Mouse (Mus musculus) left cerebral cortex, postnatal 36 days (tissue): ENCODE measurements around the gene Anxa6. TPM values are rescaled to one million over a fixed set of nuclear protein-coding genes. Genes with fewer than 3 reads are reported as not detected.

ENCODE experiments used
- DNase-seq, 2 experiments: peaks; one replicate each; pipeline ENCODE4 v3.0.0; 2021 to 2022; ENCODE audit warnings: low spot score in 2 of 2, mixed read lengths in 1 of 2
- intact Hi-C: fragments of 180-260 bp; cut with DNase I; formaldehyde crosslinking; loops from one replicate; pipeline ENCODE4 v1.15.1; 2025
- total RNA-seq, 2 experiments: library from RNA; stranded (reverse); gene quantifications; 2 replicates each; pipeline ENCODE4 v1.2.3; 2021

The Anxa6 gene
- total RNA-seq, 2 experiments from 2014 or later, result 87.1 to 88.9 TPM

DNA sequence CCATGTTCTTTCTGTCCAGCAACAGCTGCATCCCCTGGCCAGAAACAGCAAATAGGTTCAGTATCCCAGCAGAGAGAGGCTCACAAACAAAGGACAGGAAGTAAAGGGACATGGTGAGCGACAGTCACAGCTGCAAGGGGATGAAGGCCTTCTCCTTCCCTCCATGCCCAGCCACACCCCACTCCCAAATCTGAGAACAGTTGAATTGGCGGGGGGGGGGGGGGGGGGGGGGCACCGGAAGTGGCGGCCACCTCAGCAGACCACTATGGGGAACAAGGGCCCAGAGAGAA lies 1.3 kb downstream of the Anxa6 start:
- intact Hi-C loops, result no loop called here
- no peak for DNase-seq

DNA sequence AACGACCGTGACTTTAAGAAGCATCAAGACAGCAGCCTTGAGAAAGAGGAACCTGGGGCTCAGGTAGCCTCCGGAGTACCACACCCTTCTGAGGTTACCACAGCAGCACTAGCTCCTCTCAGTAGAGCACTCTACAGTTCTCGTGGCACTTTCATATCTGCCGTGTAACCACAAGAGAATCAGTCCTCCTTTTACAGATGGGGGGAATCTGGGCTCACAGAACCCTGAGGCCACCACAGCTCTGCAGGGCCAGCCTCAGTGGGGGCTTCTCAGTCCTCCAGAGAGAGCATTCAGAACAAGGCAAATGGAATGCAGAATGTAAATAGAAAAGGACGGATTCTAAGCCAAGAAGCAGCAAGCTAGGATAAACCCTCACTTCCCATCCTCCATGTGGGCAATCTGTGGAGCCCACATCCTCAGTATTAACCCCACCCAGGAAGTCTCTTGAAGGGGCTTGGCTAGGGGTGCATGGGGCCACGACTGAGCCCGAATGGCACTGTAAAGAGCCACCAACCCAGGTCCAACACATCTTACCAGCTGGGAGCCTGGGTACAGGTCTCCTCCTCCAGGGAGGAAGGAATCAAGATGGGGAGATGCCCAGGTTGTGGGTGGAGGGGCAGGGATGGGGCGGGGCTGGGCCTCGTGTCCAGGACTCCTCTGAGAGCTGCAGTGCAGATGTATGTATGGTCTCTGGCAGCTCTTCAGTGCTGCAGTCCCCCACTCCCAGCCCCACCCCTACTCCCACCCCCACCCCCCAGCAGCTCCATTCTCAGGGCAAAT lies 1.8 kb downstream of the Anxa6 start:
- intact Hi-C loops, result no loop called here
- DNase-seq, result no peak

DNA sequence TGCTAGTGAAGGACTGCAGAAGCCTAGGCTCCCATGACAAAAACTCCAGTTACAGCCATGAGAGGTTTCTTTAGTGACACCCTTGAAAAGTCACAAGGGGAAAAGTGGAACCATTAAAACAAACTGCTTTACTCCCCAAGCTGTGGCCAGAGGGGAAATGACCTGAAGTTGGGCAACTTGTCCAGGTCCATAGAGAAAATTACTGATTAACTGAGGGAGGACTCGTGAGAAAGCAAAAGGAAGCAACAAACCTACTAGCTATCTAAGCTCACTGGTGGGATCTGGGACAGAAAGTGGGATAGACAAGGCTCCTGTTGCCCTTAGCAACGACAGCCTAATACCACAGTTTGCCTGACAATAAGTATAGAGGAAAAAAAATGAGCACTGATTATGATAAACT lies 4.7 kb downstream of the Anxa6 start:
- no peak for DNase-seq
- intact Hi-C loops, result no loop called here

DNA sequence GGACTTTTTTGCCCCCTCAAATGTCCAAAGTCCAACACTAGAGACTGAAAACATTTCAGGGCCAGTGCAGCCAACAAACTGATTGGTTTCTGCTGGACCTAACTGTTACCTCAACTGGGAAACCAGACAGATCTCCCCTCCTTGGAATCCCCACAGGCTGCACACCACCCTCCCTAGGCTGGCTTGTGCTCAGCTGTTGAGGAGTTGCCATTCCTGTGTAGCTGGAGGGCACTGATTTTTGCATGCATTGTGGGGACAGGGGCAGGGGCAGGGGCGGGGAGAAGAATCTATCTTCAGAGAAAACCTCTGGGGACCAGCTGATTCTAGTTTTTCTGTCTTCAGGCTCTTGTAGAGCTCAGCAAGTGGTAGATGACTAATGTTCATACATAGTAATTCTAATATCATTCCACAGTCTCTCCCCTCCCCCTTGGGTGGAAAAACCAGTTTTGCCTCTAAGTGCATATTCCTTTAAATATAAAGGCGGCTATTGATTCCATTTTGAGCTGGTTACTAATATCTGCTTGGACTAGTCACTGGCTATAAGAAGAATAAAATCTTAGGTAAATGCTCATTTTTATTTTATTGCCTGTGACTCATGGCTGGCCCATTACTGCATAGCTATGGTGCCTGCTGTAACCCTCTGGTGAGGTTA lies 5.9 kb downstream of the Anxa6 start:
- intact Hi-C loops, result no loop called here
- DNase-seq, result no peak

DNA sequence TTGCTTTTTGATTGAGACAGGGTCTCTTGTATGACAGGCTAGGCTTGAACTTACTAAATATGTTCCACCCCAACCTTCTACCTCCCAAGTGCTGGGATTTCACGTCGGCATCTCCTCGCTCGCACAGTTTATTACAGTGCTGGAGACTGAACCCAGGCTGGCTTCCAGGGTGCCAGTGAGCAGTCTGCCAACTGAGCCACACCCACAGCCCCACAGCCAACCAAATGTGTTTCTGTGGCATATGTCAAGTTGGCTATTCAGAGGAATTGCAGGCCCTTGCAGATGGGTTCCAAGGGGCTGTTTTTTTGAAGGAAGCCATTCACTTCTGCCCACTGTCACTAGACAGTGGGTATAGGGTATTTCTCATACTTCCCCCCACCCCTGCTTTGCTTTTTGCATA lies 7.3 kb downstream of the Anxa6 start:
- intact Hi-C loops, result no loop called here
- DNase-seq, result no peak

DNA sequence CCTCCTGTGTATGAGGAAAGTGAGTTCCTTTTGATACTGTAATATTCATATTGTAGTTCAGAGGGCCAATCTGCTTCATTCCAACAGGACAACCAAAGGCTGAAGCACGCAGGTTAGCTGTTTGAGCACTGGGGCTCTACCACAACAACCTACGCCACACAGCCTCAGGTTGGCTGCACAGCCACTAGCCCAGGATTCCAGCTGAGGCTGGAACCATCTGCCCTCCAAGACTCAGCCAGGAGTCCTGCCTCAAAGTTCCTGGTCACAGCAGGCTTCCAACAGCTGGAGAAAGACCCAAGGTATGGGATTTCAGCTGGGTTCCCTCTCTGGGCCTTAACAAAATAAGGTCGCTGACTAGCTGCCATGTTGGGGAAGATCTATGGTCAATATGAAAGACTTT lies 9.7 kb downstream of the Anxa6 start:
- DNase-seq, result no peak
- intact Hi-C loops, result no loop called here

DNA sequence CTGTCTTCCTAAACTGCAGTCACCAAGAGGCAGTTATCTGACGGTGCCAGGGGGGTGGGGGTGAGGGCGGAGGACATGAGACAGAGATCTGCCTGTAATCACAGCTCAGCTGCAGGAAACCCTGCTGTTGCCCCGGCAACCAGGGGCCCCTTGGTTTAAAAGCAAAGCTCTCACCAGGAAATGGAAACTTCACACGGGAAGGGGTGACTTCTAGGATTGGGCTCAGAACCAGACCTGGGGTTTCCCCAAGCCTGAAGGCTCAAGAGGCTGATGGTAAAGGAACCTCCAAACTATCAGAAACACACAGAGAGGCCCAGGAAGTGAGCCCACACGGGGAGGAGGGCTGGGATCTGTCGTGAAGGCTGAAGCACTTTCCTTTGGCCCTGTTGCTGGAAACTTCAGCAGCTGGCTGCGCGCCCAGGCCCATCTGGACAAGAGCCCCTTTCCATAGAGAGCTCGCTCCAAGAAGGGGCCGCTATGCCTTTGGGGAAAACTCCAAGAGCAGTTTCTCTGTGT lies 10.1 kb downstream of the Anxa6 start:
- intact Hi-C loops, result no loop called here
- DNase-seq, result peak; percentile 49 to 56

DNA sequence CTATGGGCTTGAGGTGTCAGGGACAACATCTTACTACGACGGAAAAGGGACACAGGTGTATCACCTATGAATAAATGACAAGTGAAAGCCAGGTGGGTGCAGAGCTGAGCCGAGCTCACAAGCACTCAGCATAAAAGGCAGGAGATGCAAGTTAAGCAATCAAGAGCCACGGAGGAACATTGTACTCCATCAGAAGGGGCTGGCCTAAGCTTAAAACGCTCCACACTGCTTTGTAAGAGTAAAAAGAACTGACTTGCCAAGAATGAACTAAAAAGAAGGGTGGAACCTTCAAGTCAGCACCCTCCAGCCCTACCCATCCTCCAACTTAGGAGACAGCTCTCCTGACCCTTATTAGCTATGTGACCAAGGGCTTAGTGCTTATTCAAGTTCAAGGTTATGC lies 10.7 kb downstream of the Anxa6 start:
- intact Hi-C loops, result no loop called here
- DNase-seq, result no peak

DNA sequence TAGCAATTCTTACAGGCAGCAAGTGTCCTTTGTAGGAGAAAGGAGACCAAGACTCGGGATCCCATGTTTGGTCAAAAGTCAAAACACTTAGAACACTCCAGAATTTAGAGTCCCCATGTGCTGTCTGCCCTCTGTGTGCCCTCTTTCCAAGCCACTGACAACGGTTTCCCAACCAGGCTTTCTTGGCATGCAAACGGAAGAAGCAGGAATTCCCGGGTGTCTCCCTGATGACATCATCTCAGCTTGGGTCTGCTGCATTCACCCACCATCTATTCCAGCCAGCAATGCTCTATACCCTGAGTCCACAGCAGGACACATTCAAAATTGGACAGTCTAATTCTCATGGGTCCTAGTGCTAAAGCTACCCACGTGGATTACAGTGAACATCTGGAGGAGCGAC lies 11.4 kb downstream of the Anxa6 start:
- no peak for DNase-seq
- intact Hi-C loops, result no loop called here

DNA sequence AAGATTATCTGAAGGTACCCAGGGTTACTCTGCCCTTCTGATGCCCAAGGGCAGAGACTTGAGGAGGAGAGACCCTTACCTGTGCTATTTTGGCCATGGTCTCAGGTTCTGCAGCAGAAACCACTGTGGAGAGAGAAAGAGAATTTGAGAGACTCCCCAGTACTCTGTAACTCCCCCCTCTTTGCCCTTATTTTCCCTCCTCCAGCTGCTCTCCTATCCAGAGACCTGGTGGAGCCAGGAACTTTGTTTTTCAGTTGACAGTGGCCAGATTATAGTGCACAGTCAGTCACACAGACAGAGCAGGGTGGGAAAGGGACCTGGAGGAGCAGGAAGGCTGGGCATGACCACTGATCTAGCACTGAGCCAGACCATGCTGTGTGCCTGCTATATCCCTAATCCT lies 11.8 kb downstream of the Anxa6 start:
- DNase-seq, result no peak
- intact Hi-C loops, result no loop called here

DNA sequence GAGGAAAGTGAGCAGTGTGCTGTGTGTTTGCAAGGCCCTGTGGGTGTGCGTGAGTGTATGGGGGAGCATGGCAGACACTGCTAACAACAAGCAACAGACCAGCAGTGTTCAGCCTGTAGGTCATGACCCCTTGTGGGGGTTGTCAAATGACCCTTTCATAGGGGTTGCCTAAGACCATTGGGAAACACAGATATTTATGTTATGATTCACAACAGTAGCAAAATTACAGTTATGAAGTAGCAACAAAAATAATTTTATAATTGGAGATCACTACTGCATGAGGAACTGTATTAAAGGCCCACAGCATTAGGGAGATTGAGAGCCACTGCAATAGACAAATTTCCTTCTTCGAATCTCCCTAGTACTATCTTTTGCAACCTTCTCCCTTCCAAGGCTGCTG lies 13.5 kb downstream of the Anxa6 start:
- DNase-seq, result no peak
- intact Hi-C loops, result no loop called here

DNA sequence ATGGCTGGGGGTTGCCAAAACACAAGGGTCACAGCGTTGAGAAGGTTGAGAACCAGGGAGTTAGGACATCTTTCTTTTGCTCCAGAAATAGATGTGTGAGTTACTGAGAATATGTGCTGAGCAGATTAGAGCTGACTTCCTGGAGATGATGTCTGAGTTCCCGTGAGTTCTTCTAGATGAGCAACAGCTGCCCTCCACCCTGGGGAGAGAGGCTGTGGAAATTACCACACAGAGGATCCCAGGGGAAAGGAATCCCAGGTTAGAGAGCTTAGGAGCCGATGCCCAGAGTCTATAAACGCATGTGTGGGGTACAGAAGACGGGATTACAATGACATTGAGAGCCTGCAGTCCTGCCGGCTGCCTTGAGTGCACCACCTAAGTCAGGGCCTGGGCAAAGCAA lies 15.2 kb downstream of the Anxa6 start:
- intact Hi-C loops, result no loop called here
- no peak for DNase-seq

DNA sequence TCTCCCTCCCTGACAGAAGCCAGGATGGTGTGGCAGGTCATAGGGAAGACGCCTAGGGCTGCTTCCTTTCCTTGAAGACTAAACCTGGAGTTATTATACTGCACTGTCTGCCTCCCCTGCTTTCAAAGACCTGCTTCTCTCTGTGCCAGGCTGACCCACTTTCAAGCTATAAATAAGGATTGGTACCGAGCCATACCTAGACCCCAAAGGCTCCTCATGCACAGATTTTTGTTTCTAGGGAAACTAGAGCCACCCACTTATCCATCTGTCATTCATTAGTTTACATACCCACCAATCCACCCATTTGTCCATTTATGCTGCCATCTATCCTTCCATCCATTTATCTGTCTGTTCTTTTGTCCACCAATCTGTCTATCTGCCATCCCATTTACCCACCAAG lies 16.0 kb downstream of the Anxa6 start:
- intact Hi-C loops, result no loop called here
- DNase-seq, result no peak

DNA sequence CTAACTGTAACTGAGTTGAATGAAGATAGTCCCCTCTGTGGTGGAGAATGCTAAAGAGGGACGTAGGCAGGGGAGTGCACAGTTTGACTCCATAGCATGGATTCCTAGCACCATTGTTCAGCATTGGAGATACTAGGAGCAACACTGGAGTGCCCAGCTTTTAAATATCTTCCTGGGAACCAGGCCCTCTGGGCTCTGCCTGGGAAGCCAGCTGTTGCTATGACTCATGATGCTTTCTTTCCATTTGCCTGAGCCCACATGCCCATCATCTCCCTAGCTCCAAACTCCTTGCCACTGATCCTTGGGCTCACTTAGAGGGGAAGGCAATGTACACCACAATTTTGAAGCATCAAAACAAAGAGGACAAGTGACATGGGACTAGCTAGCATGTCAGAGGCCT lies 16.5 kb downstream of the Anxa6 start:
- no peak for DNase-seq
- intact Hi-C loops, result no loop called here

DNA sequence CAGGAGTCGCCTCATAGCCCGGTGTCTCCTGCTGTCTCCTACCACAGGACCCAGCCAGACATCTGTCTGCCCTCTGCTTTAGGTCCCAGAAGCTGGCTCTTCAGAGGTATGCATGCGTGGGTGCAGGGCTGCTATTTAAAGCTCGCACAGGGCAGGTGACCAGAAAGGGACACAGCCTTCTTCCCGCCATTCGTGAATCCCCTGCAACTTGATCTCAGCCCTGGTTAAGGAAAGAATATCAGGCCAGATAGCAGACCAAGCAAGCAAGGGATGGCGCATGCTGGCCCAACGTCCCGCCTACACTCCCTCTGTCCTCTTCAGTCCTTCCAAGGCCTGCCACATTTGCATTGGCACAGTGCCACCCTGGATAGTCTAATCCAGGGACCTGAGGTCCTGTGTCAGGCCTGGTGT lies 17.4 kb downstream of the Anxa6 start:
- peak; percentile 37 for DNase-seq
- intact Hi-C loops, result no loop called here

DNA sequence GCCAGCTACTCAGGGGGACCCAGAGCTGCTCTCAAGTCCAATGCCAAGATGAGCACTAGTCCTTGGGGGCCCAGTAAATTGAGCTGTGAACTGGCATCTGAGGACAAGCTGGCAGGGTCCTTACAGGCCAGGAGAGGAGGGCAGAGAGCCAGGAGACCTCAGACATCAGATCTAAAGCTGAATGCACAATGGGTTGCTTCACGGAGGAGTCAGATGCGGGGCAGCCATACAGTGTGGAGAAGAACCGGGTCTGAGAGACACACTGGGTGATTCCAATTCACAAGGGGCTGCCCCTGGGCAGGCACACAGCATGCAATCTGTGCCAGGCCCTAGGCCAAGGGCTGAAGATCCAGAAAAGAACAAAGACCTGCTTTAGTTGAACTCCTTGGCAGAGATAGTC lies 18.0 kb downstream of the Anxa6 start:
- no peak for DNase-seq
- intact Hi-C loops, result no loop called here

DNA sequence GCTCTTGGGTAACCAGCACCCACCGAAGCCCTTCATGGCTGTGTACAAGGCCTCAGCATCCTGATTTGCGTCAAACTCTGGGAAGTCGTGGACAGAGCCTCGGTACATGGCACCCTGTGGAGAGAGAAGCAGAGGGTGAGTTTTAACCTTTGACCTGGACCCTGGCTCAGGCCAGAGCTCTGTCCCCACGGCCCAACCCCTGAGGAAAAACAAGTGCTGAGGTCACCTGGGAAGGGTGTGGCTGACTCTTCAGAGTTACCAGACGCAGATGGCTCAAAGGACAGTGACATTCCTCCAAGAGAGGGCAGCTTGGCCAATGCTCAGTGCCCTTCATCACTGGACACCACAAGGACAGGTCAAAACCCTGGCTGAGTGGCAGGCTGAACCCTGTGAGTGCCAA lies 19.4 kb downstream of the Anxa6 start:
- intact Hi-C loops, result no loop called here

DNA sequence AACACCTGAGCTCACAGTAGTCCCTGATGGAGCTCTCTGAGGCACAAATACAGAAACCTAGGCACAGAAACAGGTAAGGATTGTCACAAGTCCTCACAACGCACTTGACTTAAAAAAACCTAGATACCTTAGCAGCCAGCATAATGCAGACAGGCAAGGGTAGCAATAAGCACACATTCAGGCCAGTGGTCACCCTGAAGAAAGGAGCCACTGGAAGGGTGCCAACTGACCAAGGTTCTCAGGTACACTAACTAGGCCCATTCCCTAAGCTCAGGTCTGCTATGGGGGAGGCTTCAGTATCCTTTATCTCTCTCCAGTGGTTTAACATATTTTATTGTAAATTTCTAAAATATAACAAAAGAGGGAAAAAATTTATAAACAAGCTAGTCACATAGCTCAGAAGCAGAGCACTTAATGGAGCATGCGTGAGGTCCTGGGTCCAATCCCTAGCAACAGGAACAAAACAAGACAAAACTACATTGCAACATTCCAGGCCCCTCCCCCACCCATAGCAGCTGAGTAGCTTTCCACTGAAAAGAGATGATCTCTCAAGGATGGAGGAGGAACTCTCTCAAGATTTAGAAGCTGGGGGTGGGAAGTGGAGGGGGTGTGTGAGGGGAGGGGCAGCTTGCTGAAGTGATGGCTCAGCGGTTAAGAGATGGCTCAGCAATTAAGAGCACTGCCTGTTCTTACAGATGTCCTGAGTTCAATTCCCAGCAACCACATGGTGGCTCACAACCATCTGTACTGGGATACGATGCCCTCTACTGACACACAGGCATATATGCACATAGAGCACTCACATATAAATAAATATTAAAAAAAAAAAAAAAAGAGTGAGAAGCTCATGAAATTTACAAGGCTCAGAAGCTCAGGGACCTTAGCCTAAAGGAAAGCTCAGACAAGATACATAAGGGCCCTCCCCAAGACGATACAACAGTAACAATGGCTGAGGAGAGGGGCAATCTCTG lies 20.4 kb downstream of the Anxa6 start:
- no peak for DNase-seq

More for the DNA sequence above, 19.4 kb downstream of the Anxa6 start:
- no peak for DNase-seq

DNA sequence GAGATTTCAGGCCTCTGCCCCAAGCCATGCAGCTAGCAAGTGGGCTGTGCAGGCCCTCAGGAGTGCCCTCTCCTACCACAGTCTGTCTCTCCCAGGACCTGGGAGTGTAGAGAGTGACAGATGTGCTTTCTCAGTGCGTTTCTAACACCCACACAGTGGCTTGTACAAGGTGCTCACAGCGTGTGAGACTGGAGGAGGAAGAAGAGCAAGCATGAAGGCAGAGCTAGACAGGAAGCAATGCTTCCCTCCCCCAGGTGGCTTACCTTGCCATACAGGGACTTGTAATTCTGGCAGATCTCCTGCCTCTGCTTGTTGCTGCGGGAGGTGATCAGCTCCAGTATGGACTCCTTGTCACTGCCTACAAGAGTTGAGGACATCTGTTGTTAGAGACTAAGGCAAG lies 21.8 kb downstream of the Anxa6 start:
- DNase-seq, result no peak
- intact Hi-C loops, result no loop called here

More for the DNA sequence above, 20.4 kb downstream of the Anxa6 start:
- intact Hi-C loops, result no loop called here

DNA sequence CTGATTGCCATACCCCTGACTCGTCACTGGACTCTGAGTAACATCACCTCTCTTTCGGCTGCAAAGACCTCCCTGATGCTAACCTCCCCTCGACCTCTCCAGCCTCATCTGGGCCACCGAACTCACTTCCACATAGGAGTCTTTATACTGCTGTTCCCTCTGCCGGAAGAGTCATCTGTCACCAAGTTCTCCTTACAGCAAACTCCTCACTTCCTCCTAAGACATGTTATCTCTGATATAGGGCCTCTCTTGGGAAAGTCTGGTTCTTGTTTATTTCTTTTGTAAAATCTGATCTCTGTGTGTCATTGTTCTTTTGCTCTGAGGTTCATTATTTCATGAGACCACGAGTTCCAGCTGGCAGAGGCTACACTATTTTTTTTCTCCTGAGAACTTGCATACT lies 25.0 kb downstream of the Anxa6 start:
- DNase-seq, result no peak
- intact Hi-C loops, result no loop called here
